Mouse (Mus musculus): ENCODE measurements around the gene Sap25.

Sap25 gene

GRCm38 (mm10) chr5:137663057-137663456 is 21.9 kb downstream of the Sap25 start:
- no peak for DNase-seq

GRCm38 (mm10) chr5:137668971-137669370 is 27.8 kb downstream of the Sap25 start:
- no peak for DNase-seq

- DNase-seq = no peak
Measured at GRCm38 (mm10) chr5:137670240-137670639, 29.1 kb downstream of the Sap25 start.

GRCm38 (mm10) chr5:137671443-137672240 is 30.5 kb downstream of the Sap25 start:
- peak; percentile 91 for DNase-seq

- DNase-seq = no peak
Measured at GRCm38 (mm10) chr5:137672361-137672760, 31.2 kb downstream of the Sap25 start.

GRCm38 (mm10) chr5:137673015-137673414 is 31.9 kb downstream of the Sap25 start:
- DNase-seq = no peak

GRCm38 (mm10) chr5:137674786-137675185 is 33.7 kb downstream of the Sap25 start:
- peak; percentile 38 for DNase-seq

- no peak for DNase-seq
Measured at GRCm38 (mm10) chr5:137677859-137678258, 36.7 kb downstream of the Sap25 start.

GRCm38 (mm10) chr5:137678736-137679135 is 37.6 kb downstream of the Sap25 start:
- DNase-seq = peak; percentile 49

- DNase-seq = no peak
Measured at GRCm38 (mm10) chr5:137679726-137680125, 38.6 kb downstream of the Sap25 start.

- no peak for DNase-seq
Measured at GRCm38 (mm10) chr5:137682526-137682925, 41.4 kb downstream of the Sap25 start.

- peak; percentile 36 for DNase-seq
Measured at GRCm38 (mm10) chr5:137683388-137684293, 42.5 kb downstream of the Sap25 start.

- DNase-seq = peak; percentile 97
Measured at GRCm38 (mm10) chr5:137684294-137685123, 43.4 kb downstream of the Sap25 start, which contains the start of gene Agfg2. Gene Agfg2, minus strand, starts transcription at chr5:137684726.

- no peak for DNase-seq
Measured at GRCm38 (mm10) chr5:137685653-137686052, 44.5 kb downstream of the Sap25 start.

- no peak for DNase-seq
Measured at GRCm38 (mm10) chr5:137686127-137686790, 45.1 kb downstream of the Sap25 start.

- no peak for DNase-seq
Measured at GRCm38 (mm10) chr5:137689974-137690373, 48.8 kb downstream of the Sap25 start.

GRCm38 (mm10) chr5:137690531-137690930 is 49.4 kb downstream of the Sap25 start:
- DNase-seq = no peak

- no peak for DNase-seq
Measured at GRCm38 (mm10) chr5:137691881-137692280, 50.7 kb downstream of the Sap25 start.
